Mouse (Mus musculus) ES-Bruce4 (cell line): Measurements from ENCODE around the gene Plcxd2. TPM values are rescaled to one million over a fixed set of nuclear protein-coding genes. Genes with fewer than 3 reads are reported as not detected.
A peak's percentile ranks its signal among the peaks of the same experiment; 100 is the strongest.

Experiments used
- H3K27ac ChIP-seq: 2 replicates; pipeline ENCODE4 v1.5.1; 2012; ENCODE audit warnings: low read length, inconsistent platforms; ENCODE audit not compliant: insufficient read depth
- H3K27me3 ChIP-seq: 2 replicates; pipeline ENCODE4 v1.6.1; 2012; ENCODE audit warnings: mild to moderate bottlenecking, low read length, inconsistent platforms; ENCODE audit not compliant: control insufficient read depth, poor library complexity, insufficient read depth, severe bottlenecking
- H3K36me3 ChIP-seq: 2 replicates; pipeline ENCODE4 v1.6.1; 2012; ENCODE audit warnings: inconsistent platforms, mild to moderate bottlenecking, low read length, moderate library complexity; ENCODE audit not compliant: control insufficient read depth, poor library complexity, insufficient read depth, severe bottlenecking
- H3K4me1 ChIP-seq: one replicate; pipeline ENCODE4 v1.8.1; 2011; ENCODE audit warnings: low read length; ENCODE audit not compliant: control insufficient read depth, insufficient read depth
- H3K4me3 ChIP-seq: 2 replicates; pipeline ENCODE4 v1.5.1; 2011; ENCODE audit warnings: low read depth, mild to moderate bottlenecking, low read length
- H3K9ac ChIP-seq: 2 replicates; pipeline ENCODE4 v1.6.1; 2012; ENCODE audit warnings: low read depth, mild to moderate bottlenecking, inconsistent platforms; ENCODE audit not compliant: poor library complexity, severe bottlenecking
- H3K9me3 ChIP-seq: replicated peaks from 2 replicates; pipeline ENCODE4 v1.6.1; 2012; ENCODE audit warnings: mild to moderate bottlenecking, low read length, inconsistent platforms; ENCODE audit not compliant: control insufficient read depth, poor library complexity, insufficient read depth, severe bottlenecking
- CTCF ChIP-seq: IDR thresholded peaks from one replicate; pipeline ENCODE4 v1.8.1; 2011; ENCODE audit warnings: low read depth, low read length
- EP300 ChIP-seq: IDR thresholded peaks from 2 replicates; pipeline ENCODE4 v1.6.1; 2011; ENCODE audit warnings: low read depth, low read length; ENCODE audit not compliant: insufficient read depth
- POLR2A ChIP-seq: IDR thresholded peaks from one replicate; pipeline ENCODE4 v1.8.1; 2011; ENCODE audit warnings: low read length; ENCODE audit not compliant: insufficient read depth
- polyA plus RNA-seq: library from polyadenylated mRNA; stranded (reverse); fragments of >200 nt; gene quantifications from 2 replicates; pipeline ENCODE4 v1.2.4, GENCODE M21; 2011; ENCODE audit warnings: low read depth; ENCODE audit not compliant: missing spikeins, insufficient read depth, insufficient read length

The Plcxd2 gene
- polyA plus RNA-seq: 3.3 and 3.5 TPM in 2 replicates

DNA sequence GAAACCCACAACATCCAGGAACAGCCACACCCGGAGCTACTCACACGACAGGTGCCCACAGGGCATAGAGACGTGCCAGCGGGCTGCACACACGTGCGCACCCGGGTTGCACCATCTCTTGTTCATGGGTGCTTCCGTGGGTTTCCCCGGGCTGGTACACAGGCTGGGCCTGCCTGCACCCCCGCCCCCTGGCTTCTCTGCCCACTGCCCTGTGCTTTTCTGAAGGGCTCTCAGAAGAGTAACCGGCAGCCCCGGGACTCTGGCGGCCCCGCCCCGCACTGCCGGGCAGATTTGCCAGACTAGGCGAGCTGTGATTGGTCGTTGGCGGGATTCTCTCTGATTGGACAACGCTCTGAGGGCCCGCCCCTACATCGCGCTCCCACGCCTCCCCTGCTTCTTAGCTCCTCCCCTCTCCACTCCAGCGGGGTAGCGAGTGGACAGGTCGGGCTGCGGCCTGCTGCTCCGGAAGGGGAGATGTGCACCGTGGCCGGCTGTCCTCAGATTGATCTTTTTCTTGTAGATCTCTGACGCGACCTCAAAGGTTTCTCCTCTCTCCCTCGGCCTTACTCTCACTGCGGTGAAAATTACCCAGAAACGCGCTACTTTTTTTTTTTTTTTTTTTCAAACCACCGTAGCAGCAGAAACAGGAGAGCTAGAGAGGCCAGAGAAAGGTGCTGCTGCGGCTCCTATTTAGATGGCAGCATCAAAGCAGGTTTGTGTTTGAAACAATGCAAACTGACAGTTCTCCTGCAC is at the start of gene Plcxd2:
TSS of gene Plcxd2 (minus strand) at position 66 of the 753 bp plus-strand sequence.
- Histone ChIP-seq H3K27me3 (no peaks in the 10 kb centered on the region), H3K27ac (no peak within 1 kb of the TSS), H3K9ac (peak within 1 kb of the TSS; percentile 41), H3K36me3 (no peaks in the 10 kb centered on the region), H3K4me3 (peak within 1 kb of the TSS; percentile 82), H3K4me1 (no peaks in the 10 kb centered on the region), H3K9me3 (no peaks in the 10 kb centered on the region)
- TF ChIP-seq POLR2A (peak; percentile 73), EP300 (no peak), CTCF (no peak)

- H3K27me3 ChIP-seq: no peaks in the 10 kb centered on the region
- H3K27ac ChIP-seq: no peak overlapping the region
- no peaks in the 10 kb centered on the region for H3K4me1 ChIP-seq
- TF ChIP-seq EP300 (no peak), POLR2A (no peak), CTCF (no peak)
- no peak overlapping the region for H3K4me3 ChIP-seq
- H3K36me3 ChIP-seq: no peaks in the 10 kb centered on the region
- no peaks in the 10 kb centered on the region for H3K9me3 ChIP-seq
- H3K9ac ChIP-seq: no peak overlapping the region
These were observed 36.9 kb upstream of the Plcxd2 start for GRCm38 (mm10) chr16:46046906-46047305.

GRCm38 (mm10) chr16:46036261-46036660 is 26.2 kb upstream of the Plcxd2 start:
- H3K27ac ChIP-seq: no peak overlapping the region
- no peak overlapping the region for H3K4me3 ChIP-seq
- TF ChIP-seq CTCF: no peak
- TF ChIP-seq EP300: no peak
- no peak for TF ChIP-seq POLR2A
- H3K27me3 ChIP-seq: no peaks in the 10 kb centered on the region
- no peaks in the 10 kb centered on the region for H3K4me1 ChIP-seq
- no peaks in the 10 kb centered on the region for H3K9me3 ChIP-seq
- H3K36me3 ChIP-seq: no peaks in the 10 kb centered on the region
- no peak overlapping the region for H3K9ac ChIP-seq

GRCm38 (mm10) chr16:46033896-46034295 is 23.9 kb upstream of the Plcxd2 start:
- TF ChIP-seq EP300 (no peak), CTCF (no peak), POLR2A (no peak)
- H3K4me1 ChIP-seq: no peaks in the 10 kb centered on the region

GRCm38 (mm10) chr16:46022958-46023491 is 13.0 kb upstream of the Plcxd2 start:
- H3K4me1 ChIP-seq: no peaks in the 10 kb centered on the region
- TF ChIP-seq CTCF: no peak
- no peak for TF ChIP-seq POLR2A
- TF ChIP-seq EP300: no peak
- no peaks in the 10 kb centered on the region for H3K27me3 ChIP-seq
- no peaks in the 10 kb centered on the region for H3K9me3 ChIP-seq
- no peaks in the 10 kb centered on the region for H3K36me3 ChIP-seq
- H3K27ac ChIP-seq: no peak overlapping the region
- no peak overlapping the region for H3K4me3 ChIP-seq
- H3K9ac ChIP-seq: no peak overlapping the region

More at GRCm38 (mm10) chr16:46033896-46034295, 23.9 kb upstream of the Plcxd2 start:
- no peak overlapping the region for H3K4me3 ChIP-seq
- H3K27me3 ChIP-seq: no peaks in the 10 kb centered on the region
- H3K27ac ChIP-seq: no peak overlapping the region
- H3K9ac ChIP-seq: no peak overlapping the region
- H3K36me3 ChIP-seq: no peaks in the 10 kb centered on the region
- no peaks in the 10 kb centered on the region for H3K9me3 ChIP-seq

DNA sequence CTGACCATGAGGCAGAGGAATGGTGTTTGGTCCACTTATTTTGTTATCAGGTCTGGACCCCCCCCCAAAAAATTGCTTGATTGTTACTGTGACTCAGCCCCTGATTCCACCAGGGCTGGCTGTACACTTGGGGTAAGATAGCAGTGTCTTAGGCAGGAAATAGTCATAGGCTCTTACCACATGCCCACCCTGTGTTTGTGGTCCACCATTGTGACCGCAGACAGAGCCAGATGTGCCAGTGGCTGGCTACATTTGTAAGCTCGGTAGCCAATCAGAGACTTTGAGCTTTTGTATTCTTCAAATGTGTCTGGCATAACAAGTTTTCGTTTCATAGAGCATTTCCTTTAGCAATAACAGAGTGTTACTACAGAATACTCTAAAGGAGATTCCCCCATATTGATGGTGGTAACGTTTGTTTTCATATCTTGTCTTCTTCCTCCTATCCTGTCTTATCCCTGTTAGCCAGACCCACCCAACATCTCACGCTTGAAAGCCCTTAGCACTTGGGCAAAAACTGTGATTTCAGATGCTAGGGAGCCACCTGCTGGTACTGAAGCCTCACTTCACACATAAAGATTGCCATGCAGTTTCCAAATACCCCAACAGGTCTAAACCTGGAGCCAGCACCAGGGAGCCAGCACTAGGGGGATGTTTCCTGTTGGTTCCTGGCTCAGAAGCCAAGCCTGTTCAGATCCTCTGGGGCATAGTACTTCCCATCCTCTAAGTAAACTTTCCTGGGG is 12.3 kb upstream of the Plcxd2 start:
- no peak overlapping the region for H3K9ac ChIP-seq
- H3K27ac ChIP-seq: no peak overlapping the region
- no peak overlapping the region for H3K4me3 ChIP-seq
- no peaks in the 10 kb centered on the region for H3K36me3 ChIP-seq
- peak; percentile 48 for TF ChIP-seq CTCF
- no peak for TF ChIP-seq EP300
- H3K9me3 ChIP-seq: no peaks in the 10 kb centered on the region
- no peaks in the 10 kb centered on the region for H3K27me3 ChIP-seq
- no peaks in the 10 kb centered on the region for H3K4me1 ChIP-seq
